Mouse (Mus musculus): ENCODE measurements around the gene Mrpl45. TPM values are rescaled to one million over a fixed set of nuclear protein-coding genes. Genes with fewer than 3 reads are reported as not detected.
"Not testable (repeated sequence)": the region's sequence is repeated elsewhere in the genome, so short reads cannot be mapped to it uniquely, and the experiment has no call there.

The Mrpl45 gene
- polyA plus RNA-seq, 1 experiment from 2014 or later = 51.2 TPM

GRCm38 (mm10) chr11:97299939-97300338 is 15.6 kb upstream of the Mrpl45 start:
- no peak for ATAC-seq (ENCODE audit: insufficient number of reproducible peaks, insufficient read depth, low FRiP score, low TSS enrichment, low read depth)
- Histone ChIP-seq H3K27me3 (no peaks in the 10 kb centered on the region), H3K36me3 (no peaks in the 10 kb centered on the region), H3K27ac (no peak overlapping the region), H3K4me1 (replicated peaks) (no peaks in the 10 kb centered on the region), H3K4me2 (no peak overlapping the region), H3K9me3 (no peaks in the 10 kb centered on the region), H3K9ac (replicated peaks) (no peak overlapping the region), H3K4me3 (replicated peaks) (no peak overlapping the region)
- 92% methylated on average over 2 of the region's 2 CpGs for WGBS

GRCm38 (mm10) chr11:97301406-97301805 is 14.1 kb upstream of the Mrpl45 start:
- no peaks in the 10 kb centered on the region for H3K9me3 ChIP-seq
- 88% methylated on average over 16 of the region's 16 CpGs for WGBS
- no peaks in the 10 kb centered on the region for H3K36me3 ChIP-seq
- no peak overlapping the region for H3K27ac ChIP-seq
- ATAC-seq (ENCODE audit: insufficient number of reproducible peaks, insufficient read depth, low FRiP score, low TSS enrichment, low read depth) = no peak
- no peak overlapping the region for H3K9ac ChIP-seq (replicated peaks)
- H3K4me2 ChIP-seq = no peak overlapping the region
- no peaks in the 10 kb centered on the region for H3K27me3 ChIP-seq
- no peak overlapping the region for H3K4me3 ChIP-seq (replicated peaks)
- no peaks in the 10 kb centered on the region for H3K4me1 ChIP-seq (replicated peaks)

- Histone ChIP-seq H3K4me1 (replicated peaks) (no peaks in the 10 kb centered on the region), H3K9me3 (no peaks in the 10 kb centered on the region), H3K27ac (no peak overlapping the region), H3K9ac (replicated peaks) (no peak overlapping the region), H3K4me3 (replicated peaks) (no peak overlapping the region), H3K36me3 (no peaks in the 10 kb centered on the region), H3K27me3 (no peaks in the 10 kb centered on the region), H3K4me2 (no peak overlapping the region)
- WGBS = 36% methylated on average over 7 of the region's 7 CpGs
- no peak for ATAC-seq (ENCODE audit: insufficient number of reproducible peaks, insufficient read depth, low FRiP score, low TSS enrichment, low read depth)
These were observed 13.2 kb upstream of the Mrpl45 start for GRCm38 (mm10) chr11:97302231-97302781.

- Histone ChIP-seq H3K4me3 (replicated peaks) (no peak overlapping the region), H3K9me3 (no peaks in the 10 kb centered on the region), H3K36me3 (no peaks in the 10 kb centered on the region), H3K4me2 (no peak overlapping the region), H3K4me1 (replicated peaks) (peaks cover 5% of the 10 kb centered on the region; the same call in 1 of the 2 replicates), H3K27me3 (no peaks in the 10 kb centered on the region), H3K9ac (replicated peaks) (no peak overlapping the region), H3K27ac (no peak overlapping the region)
- 71% methylated on average over 5 of the region's 5 CpGs for WGBS
- no peak for ATAC-seq (ENCODE audit: insufficient number of reproducible peaks, insufficient read depth, low FRiP score, low TSS enrichment, low read depth)
These were observed 10.9 kb upstream of the Mrpl45 start for GRCm38 (mm10) chr11:97304631-97305030.

GRCm38 (mm10) chr11:97307294-97308069 is 8.0 kb upstream of the Mrpl45 start:
- H3K9ac ChIP-seq (replicated peaks) = no peak overlapping the region
- WGBS = 92% methylated on average over 11 of the region's 11 CpGs
- no peaks in the 10 kb centered on the region for H3K36me3 ChIP-seq
- H3K9me3 ChIP-seq = no peaks in the 10 kb centered on the region
- H3K27me3 ChIP-seq = peaks cover 5% of the 10 kb centered on the region
- no peak overlapping the region for H3K4me3 ChIP-seq (replicated peaks)
- peaks cover 19% of the 10 kb centered on the region for H3K4me1 ChIP-seq (replicated peaks)
- H3K27ac ChIP-seq = no peak overlapping the region
- no peak for ATAC-seq (ENCODE audit: insufficient number of reproducible peaks, insufficient read depth, low FRiP score, low TSS enrichment, low read depth)
- no peak overlapping the region for H3K4me2 ChIP-seq

GRCm38 (mm10) chr11:97308806-97309450 is 6.6 kb upstream of the Mrpl45 start:
- peaks cover 7% of the 10 kb centered on the region for H3K27me3 ChIP-seq
- peaks cover 19% of the 10 kb centered on the region for H3K4me1 ChIP-seq (replicated peaks)
- H3K4me3 ChIP-seq (replicated peaks) = peak overlapping the region; percentile 42
- H3K9ac ChIP-seq (replicated peaks) = no peak overlapping the region
- H3K27ac ChIP-seq = no peak overlapping the region
- H3K36me3 ChIP-seq = no peaks in the 10 kb centered on the region
- ATAC-seq (ENCODE audit: insufficient number of reproducible peaks, insufficient read depth, low FRiP score, low TSS enrichment, low read depth) = no peak
- H3K9me3 ChIP-seq = no peaks in the 10 kb centered on the region
- 49% methylated on average over 3 of the region's 3 CpGs for WGBS
- H3K4me2 ChIP-seq = peak overlapping the region; percentile 76

- Histone ChIP-seq H3K9me3 (no peaks in the 10 kb centered on the region), H3K9ac (replicated peaks) (peak overlapping the region; percentile 53; the same call in 1 of the 2 replicates), H3K36me3 (no peaks in the 10 kb centered on the region), H3K4me1 (replicated peaks) (peaks cover 19% of the 10 kb centered on the region), H3K27me3 (peaks cover 7% of the 10 kb centered on the region), H3K4me2 (peak overlapping the region; percentile 76), H3K27ac (no peak overlapping the region), H3K4me3 (replicated peaks) (peak overlapping the region; percentile 42)
- ATAC-seq (ENCODE audit: insufficient number of reproducible peaks, insufficient read depth, low FRiP score, low TSS enrichment, low read depth) = no peak
- 6% methylated on average over 9 of the region's 9 CpGs for WGBS
These were observed 6.1 kb upstream of the Mrpl45 start for GRCm38 (mm10) chr11:97309451-97309836.

DNA sequence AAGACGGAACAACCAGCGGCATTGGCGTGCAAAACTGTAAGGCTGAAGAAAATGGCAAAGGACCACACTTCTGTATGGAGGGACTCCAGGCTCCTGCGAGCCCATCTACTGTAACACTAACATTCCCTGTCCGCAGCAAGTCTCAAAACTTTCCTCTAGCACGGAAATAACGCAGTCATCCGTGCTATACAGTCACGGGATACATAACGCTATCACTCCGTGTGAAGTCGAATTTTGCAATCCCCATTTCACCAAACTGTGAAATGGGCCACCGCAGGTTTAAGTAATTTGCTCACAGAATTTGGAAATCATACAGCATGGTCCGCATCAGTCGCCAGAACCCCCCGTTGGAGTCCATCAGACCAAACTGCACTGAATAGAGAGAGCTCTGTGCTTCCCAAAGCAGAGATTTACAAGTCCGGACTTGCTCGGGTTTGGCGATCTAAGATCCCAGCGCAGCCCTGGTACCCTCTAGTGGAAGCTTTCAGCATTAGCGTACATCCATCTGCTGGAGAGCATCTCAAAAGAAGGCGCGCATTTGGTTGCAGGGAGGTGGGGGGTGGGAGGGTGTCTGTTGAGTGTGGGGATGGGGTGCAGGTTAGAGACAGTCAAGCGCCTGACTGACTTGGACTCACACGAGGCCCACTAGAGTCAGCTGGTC is 5.5 kb upstream of the Mrpl45 start:
- Histone ChIP-seq H3K9ac (replicated peaks) (peak overlapping the region; percentile 53), H3K27me3 (peaks cover 7% of the 10 kb centered on the region), H3K9me3 (no peaks in the 10 kb centered on the region), H3K4me3 (replicated peaks) (peak overlapping the region; percentile 42), H3K4me1 (replicated peaks) (peaks cover 19% of the 10 kb centered on the region), H3K4me2 (peak overlapping the region; percentile 76), H3K36me3 (no peaks in the 10 kb centered on the region), H3K27ac (no peak overlapping the region)
- ATAC-seq (ENCODE audit: insufficient number of reproducible peaks, insufficient read depth, low FRiP score, low TSS enrichment, low read depth) = peak; percentile 73
- WGBS = under 1% methylated on average over 25 of the region's 25 CpGs

DNA sequence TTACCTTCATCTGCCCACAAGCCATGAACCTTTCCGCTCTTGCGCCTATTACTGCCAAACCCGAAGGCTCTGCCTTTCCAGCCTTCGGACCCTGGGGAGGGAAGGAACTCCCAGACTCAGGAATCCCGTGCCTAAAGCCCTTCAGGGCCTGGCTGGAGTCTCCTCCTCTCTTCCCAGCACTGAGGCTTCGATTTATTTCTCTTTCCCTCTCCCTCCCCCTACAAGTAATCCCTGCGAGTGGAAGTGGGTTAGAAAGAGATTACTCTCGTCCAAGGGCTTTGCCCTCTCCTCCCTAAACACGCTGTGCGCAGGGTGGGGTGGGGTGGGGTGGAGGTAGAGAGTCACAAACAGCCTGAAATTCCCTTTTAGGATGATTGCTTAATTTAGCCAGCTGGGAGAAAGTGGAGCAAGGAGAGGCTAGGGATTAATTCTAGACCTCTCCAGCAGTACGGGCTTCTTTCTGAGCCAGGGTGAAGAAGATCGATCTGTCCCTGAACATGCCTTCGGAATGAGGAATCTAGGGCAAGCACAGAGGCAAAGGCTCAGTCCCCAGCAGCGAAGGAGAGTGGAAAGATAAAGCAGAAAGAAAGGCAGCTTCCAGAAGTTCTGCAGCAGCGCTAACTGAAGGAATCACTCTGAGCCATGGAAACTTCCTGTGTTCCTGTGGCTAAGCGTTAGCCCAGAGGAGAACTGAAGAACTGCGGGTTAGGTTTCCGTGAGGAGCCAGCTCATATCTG is 4.5 kb upstream of the Mrpl45 start:
- Histone ChIP-seq H3K4me2 (peak overlapping the region; percentile 76), H3K36me3 (no peaks in the 10 kb centered on the region), H3K4me3 (replicated peaks) (peak overlapping the region; percentile 42), H3K27ac (0 out of 2 replicates have a peak overlapping the region, but pooled peaks have one; percentile 69), H3K9me3 (no peaks in the 10 kb centered on the region), H3K4me1 (replicated peaks) (peaks cover 19% of the 10 kb centered on the region), H3K27me3 (peaks cover 7% of the 10 kb centered on the region), H3K9ac (replicated peaks) (peak overlapping the region; percentile 53)
- 5% methylated on average over 18 of the region's 18 CpGs for WGBS
- no peak for ATAC-seq (ENCODE audit: insufficient number of reproducible peaks, insufficient read depth, low FRiP score, low TSS enrichment, low read depth)

- 81% methylated on average over 1 of the region's 1 CpGs for WGBS
These were observed 2.6 kb upstream of the Mrpl45 start for GRCm38 (mm10) chr11:97312871-97313270.

More at GRCm38 (mm10) chr11:97312871-97313270, 2.6 kb upstream of the Mrpl45 start:
- H3K4me3 ChIP-seq (replicated peaks); H3K4me2 ChIP-seq; ATAC-seq (ENCODE audit: insufficient number of reproducible peaks, insufficient read depth, low FRiP score, low TSS enrichment, low read depth); H3K27me3 ChIP-seq; H3K36me3 ChIP-seq; H3K9ac ChIP-seq (replicated peaks); H3K27ac ChIP-seq; H3K9me3 ChIP-seq: not testable (repeated sequence)
- H3K4me1 ChIP-seq (replicated peaks) = peaks cover 27% of the 10 kb centered on the region
